Mouse (Mus musculus): ENCODE measurements around the gene Myh6.

The Myh6 gene

GRCm38 (mm10) chr14:54893651-54894181, 73.0 kb downstream of the Myh6 start:
- in situ Hi-C loops (cut with MboI, MseI): loop anchor here (10.0 kb wide), 1 partner anchor 201 kb away; the partner anchor contains the start of genes Thtpa and Zfhx2

DNA sequence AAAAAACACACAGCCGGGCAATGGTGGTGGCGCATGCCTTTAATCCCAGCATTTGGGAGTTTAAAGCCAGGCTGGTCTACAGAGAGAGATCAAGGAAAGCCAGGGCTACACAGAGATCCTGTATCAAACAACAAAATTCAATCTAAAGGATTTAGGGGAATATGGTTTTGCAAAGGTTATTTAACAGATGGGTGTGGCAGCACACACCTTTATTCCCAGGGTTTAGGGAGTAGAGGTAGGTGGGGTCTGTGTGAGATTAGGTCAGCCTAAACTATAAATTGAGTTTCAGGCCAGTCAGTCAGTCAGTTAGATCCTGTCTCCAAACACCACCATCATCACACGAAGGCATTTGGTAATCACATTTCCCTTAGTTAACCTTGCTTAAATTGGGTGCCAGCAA, 74.5 kb downstream of the Myh6 start, which contains the start of gene Pabpn1:
Gene Pabpn1, plus strand, starts transcription at position 301 of the 400 bp plus-strand sequence.
- in situ Hi-C loops (cut with MboI, MseI): loop anchor here (10.0 kb wide), 1 partner anchor 203 kb away; the partner anchor contains the start of genes Thtpa and Zfhx2

Data from T-helper 2 cell (primary cell).